Mouse (Mus musculus) duodenum, adult 2 months (tissue): ENCODE results near the gene Srsy. TPM values are rescaled to one million over a fixed set of nuclear protein-coding genes. Genes with fewer than 3 reads are reported as not detected.

ENCODE experiments used
- polyA plus RNA-seq: library from polyadenylated mRNA; depleted of rRNA; stranded (reverse); fragments of >200 nt; gene quantifications from 2 replicates; pipeline ENCODE4 v1.2.3, GENCODE M21; 2012; ENCODE audit warnings: low replicate concordance; rRNA removed

The Srsy gene
- polyA plus RNA-seq: not detected in 2 replicates

DNA sequence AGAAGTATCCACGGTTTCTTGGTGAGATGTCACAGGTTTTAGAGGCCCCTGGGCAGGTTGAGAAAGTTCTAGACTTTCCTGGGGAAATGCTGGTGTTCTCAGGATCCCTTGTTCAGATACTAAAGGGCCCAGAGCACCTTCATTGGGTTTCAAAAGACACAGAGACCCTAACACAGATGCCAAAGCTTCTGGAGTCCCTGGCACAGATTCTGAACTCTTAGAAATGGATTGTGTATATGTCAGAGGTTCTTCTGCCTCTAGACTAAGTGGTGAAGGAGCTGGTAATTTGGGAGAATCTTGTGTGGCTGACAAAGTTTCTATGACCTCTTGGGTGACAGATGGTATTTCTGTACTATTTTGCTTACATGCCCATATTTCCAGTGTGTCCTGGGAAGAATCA lies at the start of gene Srsy:
TSS of gene Srsy (minus strand) at position 101 of the 400 bp plus-strand sequence.

Other genes starting within 250 kb of the Srsy start
- gene Gm21904, start 91.1 kb downstream of the Srsy start, polyA plus RNA-seq: not detected in 2 replicates
- not detected in 2 replicates for gene Gm20772, start 62.6 kb downstream of the Srsy start, polyA plus RNA-seq
- not detected in 2 replicates for gene Gm20831, start 62.6 kb downstream of the Srsy start, polyA plus RNA-seq
- not detected in 2 replicates for gene Gm21764, start 124.5 kb upstream of the Srsy start, polyA plus RNA-seq
- gene Ssty1, start 151.8 kb upstream of the Srsy start, polyA plus RNA-seq: not detected in 2 replicates